In the genomic region with DNA sequence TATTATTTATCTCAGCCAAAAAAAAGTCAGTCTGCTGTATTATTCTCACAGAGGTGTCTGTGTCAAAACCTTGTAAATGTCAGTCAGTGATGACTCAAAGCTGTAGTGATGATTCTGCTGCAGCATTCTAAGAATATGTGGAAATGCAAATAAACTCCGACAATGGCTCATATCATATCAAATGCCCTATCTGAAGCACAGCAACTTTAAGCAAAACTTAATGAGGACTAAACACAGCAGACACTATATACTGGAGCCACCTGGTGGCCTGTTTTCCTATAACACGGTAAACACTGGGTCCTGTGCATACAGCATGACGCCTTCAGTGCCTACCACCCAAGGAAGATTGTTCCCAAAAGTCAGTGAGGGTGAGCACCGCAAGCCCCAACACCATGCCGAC, we compare ENCODE assay signal across 8 mouse cellular contexts. TPM values are rescaled to one million over a fixed set of nuclear protein-coding genes. Genes with fewer than 3 reads are reported as not detected.
DNase-seq lines count a peak whose midpoint lies in the region; ATAC-seq and TF ChIP-seq lines count a peak whose summit lies in the region.

No protein-coding gene starts in this region.

- no peak overlapping the region for H3K4me3 ChIP-seq in kidney, embryonic 14.5 days (ENCODE audit: low read length)
- no peak overlapping the region for H3K4me3 ChIP-seq in MEL (ENCODE audit: control insufficient read depth in 1 of 2, insufficient read depth in 1 of 2, low read depth in 2 of 2, low read length in 2 of 2)
- no peak overlapping the region for H3K4me3 ChIP-seq in midbrain, embryonic 12.5 days

- no peak overlapping the region for H3K27ac ChIP-seq in kidney, embryonic 14.5 days (ENCODE audit: low read depth, low read length)
- no peak overlapping the region for H3K27ac ChIP-seq in MEL (ENCODE audit: control insufficient read depth, low read depth, low read length)
- H3K27ac ChIP-seq in midbrain, embryonic 12.5 days (replicated peaks), result no peak overlapping the region

- H3K36me3 ChIP-seq in kidney, embryonic 14.5 days (ENCODE audit: control insufficient read depth, insufficient read depth, low read length), result no peaks in the 10 kb centered on the region
- H3K36me3 ChIP-seq in MEL (ENCODE audit: control insufficient read depth in 1 of 2, insufficient read depth in 2 of 2, low read length in 2 of 2), result no peaks in the 10 kb centered on the region
- no peaks in the 10 kb centered on the region for H3K36me3 ChIP-seq in midbrain, embryonic 12.5 days

- 40% methylated on average over 5 of the region's 5 CpGs for WGBS in kidney, embryonic 14.5 days
- 56% methylated on average over 5 of the region's 5 CpGs for WGBS in midbrain, embryonic 12.5 days

- no peak overlapping the region for H3K4me2 ChIP-seq in kidney, embryonic 14.5 days (replicated peaks; ENCODE audit: low read depth, low read length)
- no peak overlapping the region for H3K4me2 ChIP-seq in midbrain, embryonic 12.5 days (replicated peaks)

- TF ChIP-seq CTCF in MEL (IDR thresholded peaks at IDR 0.05 in 2 of 3, conservative IDR thresholded peaks at IDR 0.05 in 1 of 3; ENCODE audit: control insufficient read depth in 1 of 3, insufficient read depth in 1 of 3, low read depth in 2 of 3, low read length in 3 of 3, poor library complexity in 1 of 3, severe bottlenecking in 1 of 3), result peak; percentile 46 to 82 (median 63)

- peak; percentile 79 for TF ChIP-seq RAD21 in MEL (IDR thresholded peaks at IDR 0.05; ENCODE audit: low read depth, low read length)

- no peaks in the 10 kb centered on the region for H3K79me2 ChIP-seq in MEL (ENCODE audit: control insufficient read depth, insufficient read depth, low read length, poor library complexity)

- no peak for TF ChIP-seq EP300 in MEL (IDR thresholded peaks at IDR 0.05; ENCODE audit: low read depth in 1 of 2, low read length in 2 of 2)

- H3K9me3 ChIP-seq in kidney, embryonic 14.5 days (ENCODE audit: control insufficient read depth, low read length), result no peaks in the 10 kb centered on the region
- no peaks in the 10 kb centered on the region for H3K9me3 ChIP-seq in MEL (replicated peaks; ENCODE audit: insufficient read depth, low read length)
- no peaks in the 10 kb centered on the region for H3K9me3 ChIP-seq in midbrain, embryonic 12.5 days

- ATAC-seq in kidney, embryonic 14.5 days (ENCODE audit: low FRiP score, low TSS enrichment), result no peak; the same call in 1 of the 2 replicates
- ATAC-seq in hematopoietic stem cell, adult 5-6 weeks (replicated peaks in 1 of 2; ENCODE audit: insufficient read depth in 1 of 2, low FRiP score in 2 of 2, low TSS enrichment in 1 of 2, low read depth in 1 of 2, poor library complexity in 2 of 2, severe bottlenecking in 2 of 2), result peak; percentile 56 to 71; a peak in 2 of 4 replicates
- peak; percentile 47; the same call in 1 of the 2 replicates for ATAC-seq in midbrain, embryonic 12.5 days (ENCODE audit: low FRiP score, low read depth)

- DNase-seq in kidney, adult 11 months, result peak; percentile 18
- DNase-seq in MEL (ENCODE audit: low read depth, low spot score), result peak; percentile 73
- DNase-seq in embryo, embryonic 10.5 days (ENCODE audit: low spot score), result peak; percentile 63
- DNase-seq in layer of hippocampus, postnatal 10 days (ENCODE audit: low spot score in 2 of 2), result peak; percentile 19 to 29
- peak; percentile 28 for DNase-seq in thymus, postnatal 25 days

- no peak for TF ChIP-seq POLR2A in MEL (IDR thresholded peaks at IDR 0.05; ENCODE audit: control insufficient read depth in 1 of 2, insufficient read depth in 1 of 2, low read depth in 1 of 2, low read length in 2 of 2, poor library complexity in 1 of 2)

- H3K9ac ChIP-seq in kidney, embryonic 14.5 days (ENCODE audit: low read depth, low read length), result no peak overlapping the region
- H3K9ac ChIP-seq in MEL (ENCODE audit: control insufficient read depth, low read depth, low read length, poor library complexity, severe bottlenecking), result no peak overlapping the region
- no peak overlapping the region for H3K9ac ChIP-seq in midbrain, embryonic 12.5 days (replicated peaks)

- H3K4me1 ChIP-seq in kidney, embryonic 14.5 days (ENCODE audit: control insufficient read depth, insufficient read depth, low read length), result no peaks in the 10 kb centered on the region
- H3K4me1 ChIP-seq in MEL (ENCODE audit: control insufficient read depth in 1 of 2, insufficient read depth in 2 of 2, low read length in 2 of 2), result no peaks in the 10 kb centered on the region
- 0 out of 2 replicates have a peak, but pooled peaks cover 4% of the 10 kb centered on the region for H3K4me1 ChIP-seq in midbrain, embryonic 12.5 days

- H3K27me3 ChIP-seq in kidney, embryonic 14.5 days (ENCODE audit: control insufficient read depth, insufficient read depth, low read length), result no peaks in the 10 kb centered on the region
- H3K27me3 ChIP-seq in MEL (ENCODE audit: control insufficient read depth in 1 of 2, insufficient read depth in 2 of 2, low read length in 2 of 2), result no peaks in the 10 kb centered on the region
- no peaks in the 10 kb centered on the region for H3K27me3 ChIP-seq in midbrain, embryonic 12.5 days

TF ChIP-seq in MEL, 35 proteins besides CTCF, POLR2A, EP300 and RAD21:
- TF ChIP-seq NELFE (IDR thresholded peaks at IDR 0.05; ENCODE audit: low read depth, low read length) (no peak), GATA1 (IDR thresholded peaks at IDR 0.05; ENCODE audit: low read depth, low read length) (peak; percentile 20; the same call in 1 of the 2 replicates), E2F4 (IDR thresholded peaks at IDR 0.05; ENCODE audit: borderline replicate concordance, low read depth, low read length) (no peak), SMC3 (IDR thresholded peaks at IDR 0.05; ENCODE audit: low read depth, low read length) (peak; percentile 94), ZC3H11A (IDR thresholded peaks at IDR 0.05; ENCODE audit: low read depth, low read length) (peak; percentile 76)

RNA-seq across cellular contexts. Expression of a gene that starts 41.1 kb away (rescaled TPM):
- 31.9 and 38.6 TPM in 2 replicates for polyA plus RNA-seq in kidney, embryonic 14.5 days (2014; fragmentation: Nextera tagmentation; extraction: Ambion mirVana)
- 17.4 and 21.4 TPM in 2 replicates for total RNA-seq in MEL (2012; rRNA removed)
- polyA plus RNA-seq in MEL (2012; ENCODE audit: insufficient read depth in 1 of 2, insufficient read length in 2 of 2, low read depth in 1 of 2, low replicate concordance in 2 of 2, missing spikeins in 1 of 2), result 10 to 100 TPM in 1 of 2 experiments, not detected in 1; 32.2 TPM
- 28.5 and 31.9 TPM in 2 replicates for total RNA-seq in hematopoietic stem cell, adult 5-6 weeks (2017)
- total RNA-seq in layer of hippocampus, postnatal 10 days (2021), result 10 to 100 TPM; 19.4 to 21.1 TPM
- polyA plus RNA-seq in midbrain, embryonic 12.5 days (2016; fragmentation: Nextera tagmentation; extraction: Ambion mirVana), result 32.4 and 35.1 TPM in 2 replicates

Comparison
In these comparisons a context has a peak if more than half of its experiments do, and no peak if none do; other contexts are left out.
1. DNase-seq: peak in every context shown above with its lines; median percentile 73 in MEL; 63 in embryo, embryonic 10.5 days; 28 in thymus, postnatal 25 days; 24 in layer of hippocampus, postnatal 10 days; 18 in kidney, adult 11 months.